Mouse (Mus musculus) hindbrain, embryonic 15.5 days (tissue): ENCODE measurements at regions not wholly inside any gene's neighbourhood (a gene's known extent, or its start where the extent isn't known, plus 50 kb on each side); places are given as distances from the start of the nearest gene placed in this dataset.

Experiments
- ATAC-seq: fragments of 200-750 bp; cut with Nextera tagmentation; 2 replicates; pipeline ENCODE4 v1.8.0; 2017; ENCODE audit warnings: low read depth, moderate number of reproducible peaks, moderate TSS enrichment; ENCODE audit not compliant: low FRiP score
- H3K27ac ChIP-seq: fragments of 300-500 bp; sonication (generic); replicated peaks from 2 replicates; pipeline ENCODE4 v1.5.1; 2015; ENCODE audit warnings: mild to moderate bottlenecking, inconsistent platforms
- H3K27me3 ChIP-seq: fragments of 300-500 bp; sonication (generic); 2 replicates; pipeline ENCODE4 v1.6.1; 2015; ENCODE audit warnings: control low read depth, inconsistent platforms
- H3K36me3 ChIP-seq: fragments of 300-500 bp; sonication (generic); 2 replicates; pipeline ENCODE4 v1.6.1; 2015; ENCODE audit warnings: control low read depth, inconsistent platforms
- H3K4me1 ChIP-seq: fragments of 300-500 bp; sonication (generic); replicated peaks from 2 replicates; pipeline ENCODE4 v1.6.1; 2015; ENCODE audit warnings: control low read depth, inconsistent platforms
- H3K4me2 ChIP-seq: fragments of 300-500 bp; sonication (generic); 2 replicates; pipeline ENCODE4 v1.6.1; 2015; ENCODE audit warnings: moderate library complexity, mild to moderate bottlenecking, inconsistent platforms
- H3K4me3 ChIP-seq: fragments of 300-500 bp; sonication (generic); 2 replicates; pipeline ENCODE4 v1.5.1; 2015; ENCODE audit warnings: mild to moderate bottlenecking, inconsistent platforms
- H3K9ac ChIP-seq: fragments of 300-500 bp; sonication (generic); 2 replicates; pipeline ENCODE4 v1.6.1; 2015; ENCODE audit warnings: inconsistent platforms
- H3K9me3 ChIP-seq: fragments of 300-500 bp; sonication (generic); 2 replicates; pipeline ENCODE4 v1.6.1; 2016; ENCODE audit warnings: control low read depth, inconsistent platforms
- WGBS: fragments of 180-500 bp; shearing (Covaris S2); methylation state at CpG from one replicate; pipeline ENCODE4 v1.1.7; 2015; 5-methylcytosine and 5-hydroxymethylcytosine counted together

GRCm38 (mm10) chr1:105092309-105092904 lies 264.1 kb downstream of the Rnf152 start:
- H3K9ac ChIP-seq, result no peak overlapping the region
- 0 out of 2 replicates have a peak, but pooled peaks have one; percentile 19 for ATAC-seq
- H3K4me3 ChIP-seq, result no peak overlapping the region
- H3K9me3 ChIP-seq, result no peaks in the 10 kb centered on the region
- no peak overlapping the region for H3K27ac ChIP-seq
- no peaks in the 10 kb centered on the region for H3K4me1 ChIP-seq
- H3K27me3 ChIP-seq, result no peaks in the 10 kb centered on the region
- no peaks in the 10 kb centered on the region for H3K36me3 ChIP-seq
- 26% methylated on average over 6 of the region's 6 CpGs for WGBS
- H3K4me2 ChIP-seq, result no peak overlapping the region

- Histone ChIP-seq H3K9ac (no peak overlapping the region), H3K4me3 (no peak overlapping the region), H3K27me3 (no peaks in the 10 kb centered on the region), H3K4me2 (no peak overlapping the region), H3K27ac (no peak overlapping the region), H3K4me1 (no peaks in the 10 kb centered on the region), H3K36me3 (no peaks in the 10 kb centered on the region), H3K9me3 (no peaks in the 10 kb centered on the region)
- no peak for ATAC-seq
- WGBS, result 79% methylated on average over 7 of the region's 7 CpGs
Measured at GRCm38 (mm10) chr1:105088765-105089520, 267.6 kb downstream of the Rnf152 start.

DNA sequence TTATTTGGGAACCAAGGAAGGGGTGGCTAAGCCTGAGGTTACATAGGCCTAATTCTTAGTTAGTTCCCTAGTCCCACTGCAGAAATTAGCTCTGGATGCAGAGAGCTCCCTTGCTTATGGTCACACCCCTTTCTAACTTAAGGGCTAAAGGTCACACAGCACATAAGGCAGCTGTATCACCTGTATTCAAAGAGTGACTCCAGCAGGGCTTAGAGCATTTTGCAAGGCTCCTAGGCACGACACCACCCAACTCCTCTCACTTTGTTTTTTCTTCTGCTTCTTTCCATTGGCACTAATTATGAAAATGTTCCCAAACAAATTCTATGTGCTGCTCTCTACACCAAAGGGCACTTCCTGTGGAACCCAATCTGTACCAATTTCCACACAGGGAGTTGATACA lies 268.9 kb downstream of the Rnf152 start:
- H3K9me3 ChIP-seq, result no peaks in the 10 kb centered on the region
- no peak overlapping the region for H3K9ac ChIP-seq
- H3K36me3 ChIP-seq, result no peaks in the 10 kb centered on the region
- no peaks in the 10 kb centered on the region for H3K4me1 ChIP-seq
- ATAC-seq, result no peak
- H3K27ac ChIP-seq, result no peak overlapping the region
- no peak overlapping the region for H3K4me2 ChIP-seq
- WGBS, result 93% methylated on average over 1 of the region's 1 CpGs
- no peaks in the 10 kb centered on the region for H3K27me3 ChIP-seq
- H3K4me3 ChIP-seq, result no peak overlapping the region

DNA sequence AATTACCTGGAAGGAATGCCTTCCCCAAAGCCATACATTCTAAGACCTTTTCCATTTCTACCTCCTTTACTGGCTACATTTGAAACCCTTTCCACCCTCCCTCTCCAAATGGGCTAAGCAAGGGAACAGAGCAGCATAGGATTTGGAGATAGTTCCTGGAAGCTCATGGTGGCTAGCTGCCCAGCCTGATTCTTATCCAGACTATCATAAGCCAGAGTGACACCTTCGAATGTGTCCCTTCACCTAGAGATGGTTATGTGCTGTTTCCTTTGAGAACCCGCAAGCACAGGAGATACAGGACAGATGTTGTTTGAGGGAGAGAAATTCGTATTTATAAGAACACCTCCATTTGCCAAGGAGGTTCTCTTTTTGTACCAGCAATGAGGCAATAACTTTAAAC lies 272.0 kb downstream of the Rnf152 start:
- ATAC-seq, result no peak
- WGBS, result 90% methylated on average over 3 of the region's 3 CpGs
- Histone ChIP-seq H3K27ac (no peak overlapping the region), H3K27me3 (no peaks in the 10 kb centered on the region), H3K9me3 (no peaks in the 10 kb centered on the region), H3K4me2 (no peak overlapping the region), H3K4me3 (no peak overlapping the region), H3K9ac (no peak overlapping the region), H3K36me3 (no peaks in the 10 kb centered on the region), H3K4me1 (no peaks in the 10 kb centered on the region)

DNA sequence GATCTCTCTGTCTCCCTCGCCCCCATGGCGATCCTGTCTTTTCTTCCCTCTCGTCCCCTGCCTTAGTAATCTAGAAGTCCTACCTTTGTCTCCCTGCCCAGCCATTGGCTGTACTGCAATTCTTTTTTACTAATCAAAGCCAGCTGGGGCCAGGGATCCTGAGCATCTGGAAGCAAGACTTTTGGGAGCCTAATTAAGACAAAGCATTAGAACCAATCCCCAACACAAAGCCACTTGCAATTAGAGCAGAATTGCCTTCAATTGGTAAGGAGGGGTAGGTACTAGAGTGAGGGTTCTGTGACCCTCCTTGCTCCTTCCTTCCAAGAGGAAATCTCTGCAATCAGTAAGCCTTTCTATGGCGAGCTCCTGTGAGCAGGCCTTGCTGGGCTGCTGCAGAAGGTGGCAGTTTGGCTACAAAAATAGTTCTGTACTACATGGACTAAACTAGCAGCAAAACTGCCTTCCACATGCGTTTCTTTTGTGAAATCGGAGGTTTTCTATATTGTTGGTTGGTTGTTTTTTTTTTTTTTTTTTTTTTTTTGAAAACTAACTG lies 272.9 kb downstream of the Rnf152 start:
- Histone ChIP-seq H3K27me3 (no peaks in the 10 kb centered on the region), H3K36me3 (no peaks in the 10 kb centered on the region), H3K9me3 (no peaks in the 10 kb centered on the region), H3K4me2 (no peak overlapping the region), H3K4me1 (no peaks in the 10 kb centered on the region), H3K27ac (no peak overlapping the region), H3K4me3 (no peak overlapping the region), H3K9ac (no peak overlapping the region)
- ATAC-seq, result no peak
- WGBS, result 71% methylated on average over 6 of the region's 6 CpGs

DNA sequence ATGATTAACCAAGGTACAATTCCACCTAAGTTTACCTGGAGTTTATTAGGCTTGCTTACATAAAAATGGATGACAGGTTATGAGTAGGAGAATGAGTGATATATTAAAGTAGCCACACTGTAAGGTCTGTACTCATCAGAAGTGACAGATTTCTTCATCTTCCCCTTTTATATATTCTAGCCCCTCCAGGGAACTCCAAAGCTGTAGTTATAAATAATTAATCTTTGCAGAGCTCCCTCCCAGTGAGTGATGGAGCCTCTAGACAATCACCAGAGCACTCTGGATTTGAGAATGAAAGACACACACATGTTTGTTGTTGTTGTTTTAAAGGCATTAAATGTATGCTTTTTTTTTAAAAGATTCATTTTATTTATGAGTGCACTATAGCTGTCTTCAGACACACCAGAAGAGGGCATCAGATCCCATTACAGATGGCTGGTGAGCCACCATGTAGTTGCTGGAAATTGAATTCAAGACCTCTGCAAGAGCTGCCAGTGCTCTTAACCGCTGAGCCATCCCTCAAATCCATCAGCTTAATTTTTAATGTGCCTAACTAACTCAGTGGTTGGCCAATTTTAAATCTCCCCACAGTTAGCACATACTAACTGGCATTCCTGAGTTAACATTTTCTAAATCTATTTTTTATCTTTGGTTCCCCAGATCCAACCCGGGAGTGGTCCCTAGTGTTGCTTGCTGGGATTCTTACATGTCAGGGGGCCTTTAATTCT lies 273.5 kb downstream of the Rnf152 start:
- Histone ChIP-seq H3K4me1 (no peaks in the 10 kb centered on the region), H3K27me3 (no peaks in the 10 kb centered on the region), H3K4me3 (no peak overlapping the region), H3K4me2 (no peak overlapping the region), H3K9me3 (no peaks in the 10 kb centered on the region), H3K27ac (no peak overlapping the region), H3K36me3 (no peaks in the 10 kb centered on the region), H3K9ac (no peak overlapping the region)
- WGBS, result 78% methylated on average over 2 of the region's 2 CpGs
- no peak for ATAC-seq

- Histone ChIP-seq H3K27me3 (no peaks in the 10 kb centered on the region), H3K36me3 (no peaks in the 10 kb centered on the region), H3K9me3 (no peaks in the 10 kb centered on the region), H3K4me3 (no peak overlapping the region), H3K4me1 (no peaks in the 10 kb centered on the region), H3K9ac (no peak overlapping the region), H3K27ac (no peak overlapping the region), H3K4me2 (no peak overlapping the region)
- ATAC-seq, result no peak
- WGBS, result 77% methylated on average over 2 of the region's 2 CpGs
Measured at GRCm38 (mm10) chr1:105081942-105082341, 274.6 kb downstream of the Rnf152 start.

DNA sequence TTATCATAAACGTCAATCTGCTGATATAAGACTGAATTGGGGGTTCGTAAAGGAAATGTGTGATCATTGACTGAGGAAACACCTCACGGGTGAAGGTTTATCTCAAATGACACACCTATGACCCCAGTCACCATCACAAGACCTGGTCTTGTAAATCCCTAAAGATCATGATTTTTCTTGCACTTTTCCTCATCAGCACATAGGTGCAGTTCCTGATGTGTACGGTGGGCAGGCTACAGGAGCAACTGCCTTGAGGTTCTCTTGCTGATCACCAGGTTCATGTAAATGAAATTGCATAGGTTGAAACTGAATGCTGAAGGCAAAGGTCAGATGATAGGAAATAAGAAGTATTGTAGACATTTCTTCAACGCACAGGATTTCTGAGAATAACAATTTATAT lies 277.1 kb downstream of the Rnf152 start:
- Histone ChIP-seq H3K27me3 (no peaks in the 10 kb centered on the region), H3K9ac (no peak overlapping the region), H3K27ac (no peak overlapping the region), H3K4me2 (no peak overlapping the region), H3K9me3 (no peaks in the 10 kb centered on the region), H3K4me1 (no peaks in the 10 kb centered on the region), H3K36me3 (no peaks in the 10 kb centered on the region), H3K4me3 (no peak overlapping the region)
- WGBS, result 93% methylated on average over 5 of the region's 5 CpGs
- ATAC-seq, result no peak

DNA sequence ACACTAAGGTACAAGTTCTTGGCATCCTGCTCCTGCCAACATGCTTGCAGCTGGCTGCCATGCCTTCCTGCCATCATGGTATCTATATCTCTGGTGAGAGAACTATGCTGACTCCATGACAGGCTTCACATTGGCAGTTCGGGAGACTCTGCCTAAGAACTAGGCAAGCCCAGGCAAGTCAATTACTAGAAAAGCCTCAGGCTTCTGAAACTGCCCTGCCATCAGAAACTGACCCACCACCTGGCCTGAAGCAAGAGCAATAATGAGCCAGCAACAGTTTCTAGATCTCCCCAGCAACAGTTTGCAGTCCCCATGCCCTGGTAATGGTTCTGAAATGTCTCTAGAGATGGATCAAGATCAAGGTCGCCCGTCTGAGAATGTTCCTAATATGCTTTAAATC lies 280.8 kb downstream of the Rnf152 start:
- WGBS, result 90% methylated on average over 3 of the region's 3 CpGs
- Histone ChIP-seq H3K4me3 (no peak overlapping the region), H3K9me3 (no peaks in the 10 kb centered on the region), H3K27me3 (no peaks in the 10 kb centered on the region), H3K36me3 (no peaks in the 10 kb centered on the region), H3K4me2 (no peak overlapping the region), H3K27ac (no peak overlapping the region), H3K4me1 (no peaks in the 10 kb centered on the region), H3K9ac (no peak overlapping the region)
- ATAC-seq, result no peak

DNA sequence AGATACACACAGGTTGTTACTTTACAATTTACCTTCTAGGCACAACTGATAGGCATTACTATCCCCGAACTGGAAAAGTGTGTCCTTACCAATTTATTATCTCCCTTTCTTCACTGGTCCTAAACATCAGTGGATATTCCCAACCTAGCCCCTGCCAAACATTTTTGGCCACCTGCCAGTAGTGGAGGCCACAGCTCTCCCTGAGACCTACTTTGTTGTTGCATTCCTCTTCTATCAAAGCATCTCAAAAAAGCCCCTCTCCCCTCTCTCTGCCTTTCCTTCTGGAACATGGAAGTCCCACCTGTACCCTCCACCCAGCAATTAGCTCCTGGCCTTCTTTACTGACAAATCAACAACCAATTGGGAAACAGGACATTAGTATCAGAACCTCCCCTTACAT lies 282.2 kb downstream of the Rnf152 start:
- ATAC-seq, result no peak

DNA sequence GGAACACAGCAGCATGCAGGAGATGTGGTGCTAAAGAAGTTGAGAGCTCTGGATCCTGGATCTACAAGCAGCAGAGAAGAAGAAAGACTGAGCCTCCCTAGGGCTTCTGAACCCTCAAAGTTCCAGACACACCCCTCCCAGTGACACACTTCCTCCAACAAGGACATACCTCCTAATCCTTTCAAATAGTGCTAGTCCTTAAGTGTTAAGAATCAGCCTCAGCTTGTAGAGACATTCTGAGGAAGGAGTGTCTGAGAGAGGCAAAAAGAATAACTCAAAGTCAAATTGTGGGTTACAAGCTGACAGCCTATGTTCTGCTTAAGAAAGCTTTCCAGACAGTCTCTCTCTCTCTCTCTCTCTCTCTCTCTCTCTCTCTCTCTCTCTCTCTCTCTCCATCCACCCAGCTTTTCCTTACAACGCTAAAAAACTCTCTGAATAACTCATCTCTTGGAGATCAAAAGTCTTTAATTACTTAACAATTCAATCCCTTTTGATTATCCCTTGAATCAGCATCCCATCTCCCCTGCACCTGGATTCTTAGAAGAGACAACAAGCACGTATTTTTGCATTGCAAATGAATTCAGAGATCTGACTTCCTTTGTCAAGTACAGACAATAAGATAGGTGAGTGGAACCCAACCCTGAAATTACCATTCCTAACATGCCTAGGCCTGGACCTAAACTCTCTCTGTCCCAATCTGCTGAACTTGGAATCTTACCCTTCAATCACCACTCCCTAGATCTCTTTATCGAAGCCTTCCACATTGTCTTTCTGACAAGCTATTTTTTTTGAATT lies 285.7 kb downstream of the Rnf152 start:
- no peak for ATAC-seq
- WGBS, result 56% methylated on average over 3 of the region's 3 CpGs

More for the DNA sequence above, 282.2 kb downstream of the Rnf152 start:
- H3K27me3 ChIP-seq, result no peaks in the 10 kb centered on the region
- WGBS, result 78% methylated on average over 1 of the region's 1 CpGs
- no peaks in the 10 kb centered on the region for H3K36me3 ChIP-seq
- H3K27ac ChIP-seq, result no peak overlapping the region
- no peak overlapping the region for H3K4me2 ChIP-seq
- H3K9me3 ChIP-seq, result no peaks in the 10 kb centered on the region
- no peaks in the 10 kb centered on the region for H3K4me1 ChIP-seq
- no peak overlapping the region for H3K4me3 ChIP-seq
- no peak overlapping the region for H3K9ac ChIP-seq

More for the DNA sequence above, 285.7 kb downstream of the Rnf152 start:
- H3K36me3 ChIP-seq, result no peaks in the 10 kb centered on the region
- H3K4me3 ChIP-seq, result no peak overlapping the region
- no peak overlapping the region for H3K9ac ChIP-seq
- H3K4me2 ChIP-seq, result no peak overlapping the region
- H3K27me3 ChIP-seq, result no peaks in the 10 kb centered on the region
- no peak overlapping the region for H3K27ac ChIP-seq
- no peaks in the 10 kb centered on the region for H3K9me3 ChIP-seq
- H3K4me1 ChIP-seq, result no peaks in the 10 kb centered on the region
